ENCODE assay signal across 7 mouse cellular contexts in genomic region chr17:34025756-34026151, GRCm38 (mm10). TPM values are rescaled to one million over a fixed set of nuclear protein-coding genes. Genes with fewer than 3 reads are reported as not detected.
DNase-seq lines count a peak whose midpoint lies in the region; ATAC-seq lines count a peak whose summit lies in the region.

No protein-coding gene starts in this region.

- H3K9me3 ChIP-seq in kidney, embryonic 15.5 days (replicated peaks): no peaks in the 10 kb centered on the region
- H3K9me3 ChIP-seq in hindbrain, embryonic 10.5 days: peaks cover 25% of the 10 kb centered on the region
- H3K9me3 ChIP-seq in midbrain, embryonic 12.5 days: 0 out of 2 replicates have a peak, but pooled peaks cover 2% of the 10 kb centered on the region

- no peak overlapping the region for H3K27ac ChIP-seq in kidney, embryonic 15.5 days
- H3K27ac ChIP-seq in hindbrain, embryonic 10.5 days: peak overlapping the region; percentile 98
- H3K27ac ChIP-seq in midbrain, embryonic 12.5 days (replicated peaks): peak overlapping the region; percentile 96

- peaks cover 63% of the 10 kb centered on the region for H3K4me1 ChIP-seq in kidney, embryonic 15.5 days
- peaks cover 79% of the 10 kb centered on the region for H3K4me1 ChIP-seq in hindbrain, embryonic 10.5 days (replicated peaks)
- peaks cover 66% of the 10 kb centered on the region for H3K4me1 ChIP-seq in midbrain, embryonic 12.5 days

- no peaks in the 10 kb centered on the region for H3K27me3 ChIP-seq in kidney, embryonic 15.5 days
- no peaks in the 10 kb centered on the region for H3K27me3 ChIP-seq in hindbrain, embryonic 10.5 days (ENCODE audit: insufficient read depth, poor library complexity, severe bottlenecking)
- no peaks in the 10 kb centered on the region for H3K27me3 ChIP-seq in midbrain, embryonic 12.5 days

- H3K36me3 ChIP-seq in kidney, embryonic 15.5 days: peaks cover 48% of the 10 kb centered on the region
- peaks cover 58% of the 10 kb centered on the region for H3K36me3 ChIP-seq in hindbrain, embryonic 10.5 days
- peaks cover 45% of the 10 kb centered on the region for H3K36me3 ChIP-seq in midbrain, embryonic 12.5 days

- 14% methylated on average over 7 of the region's 7 CpGs for WGBS in kidney, embryonic 15.5 days
- WGBS in hindbrain, embryonic 10.5 days: under 1% methylated on average over 7 of the region's 7 CpGs
- WGBS in midbrain, embryonic 12.5 days: 1% methylated on average over 7 of the region's 7 CpGs

- DNase-seq in kidney, adult 8-10 months: no peak
- DNase-seq in embryo, embryonic 10.5 days (ENCODE audit: low spot score): peak; percentile 95
- peak; percentile 96 for DNase-seq in hindbrain, embryonic 10.5 days (ENCODE audit: low spot score)
- no peak for DNase-seq in layer of hippocampus, adult 9-11 months
- DNase-seq in left cerebral cortex, adult 8-10 months (ENCODE audit: low spot score in 2 of 2): no peak

- peak overlapping the region; percentile 90 for H3K4me3 ChIP-seq in kidney, embryonic 15.5 days (replicated peaks)
- H3K4me3 ChIP-seq in hindbrain, embryonic 10.5 days: peak overlapping the region; percentile 74
- H3K4me3 ChIP-seq in midbrain, embryonic 12.5 days: peak overlapping the region; percentile 95

- ATAC-seq in kidney, embryonic 15.5 days (replicated peaks; ENCODE audit: low FRiP score): no peak
- ATAC-seq in midbrain, embryonic 12.5 days (ENCODE audit: low FRiP score, low read depth): peak; percentile 71

- H3K4me2 ChIP-seq in kidney, embryonic 15.5 days: peak overlapping the region; percentile 94
- H3K4me2 ChIP-seq in midbrain, embryonic 12.5 days (replicated peaks): peak overlapping the region; percentile 88

- peak overlapping the region; percentile 91; the same call in 1 of the 2 replicates for H3K9ac ChIP-seq in kidney, embryonic 15.5 days
- peak overlapping the region; percentile 88 for H3K9ac ChIP-seq in midbrain, embryonic 12.5 days (replicated peaks)

RNA-seq across cellular contexts. Expression of gene Ring1, which starts 1.3 kb away (rescaled TPM):
- polyA plus RNA-seq in kidney, embryonic 15.5 days (2015; fragmentation: Nextera tagmentation; extraction: Ambion mirVana): 20.3 and 21.7 TPM in 2 replicates
- 12.3 and 17.3 TPM in 2 replicates for polyA plus RNA-seq in hindbrain, embryonic 10.5 days (2016; fragmentation: Nextera tagmentation; extraction: Ambion mirVana)
- 25.2 and 27.0 TPM in 2 replicates for polyA plus RNA-seq in midbrain, embryonic 12.5 days (2016; fragmentation: Nextera tagmentation; extraction: Ambion mirVana)
- total RNA-seq in left cerebral cortex, adult 8-10 months (2022): 10 to 100 TPM; 31.4 to 43.5 (median 36.1) TPM

RNA-seq across cellular contexts. Expression of gene H2-Ke6, which starts 2.1 kb away (rescaled TPM):
- 51.7 and 52.5 TPM in 2 replicates for polyA plus RNA-seq in kidney, embryonic 15.5 days (2015; fragmentation: Nextera tagmentation; extraction: Ambion mirVana)
- 65.5 and 73.0 TPM in 2 replicates for polyA plus RNA-seq in hindbrain, embryonic 10.5 days (2016; fragmentation: Nextera tagmentation; extraction: Ambion mirVana)
- 110 and 131 TPM in 2 replicates for polyA plus RNA-seq in midbrain, embryonic 12.5 days (2016; fragmentation: Nextera tagmentation; extraction: Ambion mirVana)
- 10 to 100 TPM; 45.6 to 50.2 (median 46.4) TPM for total RNA-seq in left cerebral cortex, adult 8-10 months (2022)

RNA-seq across cellular contexts. Expression of gene Slc39a7, which starts 5.7 kb away (rescaled TPM):
- polyA plus RNA-seq in kidney, embryonic 15.5 days (2015; fragmentation: Nextera tagmentation; extraction: Ambion mirVana): 197 and 211 TPM in 2 replicates
- 188 and 197 TPM in 2 replicates for polyA plus RNA-seq in hindbrain, embryonic 10.5 days (2016; fragmentation: Nextera tagmentation; extraction: Ambion mirVana)
- 180 and 184 TPM in 2 replicates for polyA plus RNA-seq in midbrain, embryonic 12.5 days (2016; fragmentation: Nextera tagmentation; extraction: Ambion mirVana)
- 10 to 100 TPM; 91.2 to 98.6 (median 95.0) TPM for total RNA-seq in left cerebral cortex, adult 8-10 months (2022)

RNA-seq across cellular contexts. Expression of gene Rxrb, which starts 5.9 kb away (rescaled TPM):
- 50.5 and 53.0 TPM in 2 replicates for polyA plus RNA-seq in kidney, embryonic 15.5 days (2015; fragmentation: Nextera tagmentation; extraction: Ambion mirVana)
- polyA plus RNA-seq in hindbrain, embryonic 10.5 days (2016; fragmentation: Nextera tagmentation; extraction: Ambion mirVana): 49.1 and 56.4 TPM in 2 replicates
- polyA plus RNA-seq in midbrain, embryonic 12.5 days (2016; fragmentation: Nextera tagmentation; extraction: Ambion mirVana): 68.0 and 68.4 TPM in 2 replicates
- total RNA-seq in left cerebral cortex, adult 8-10 months (2022): 10 to 100 TPM; 72.8 to 87.6 (median 78.1) TPM

RNA-seq across cellular contexts. Expression of gene Col11a2, which starts 13.5 kb away (rescaled TPM):
- 2.2 and 6.6 TPM in 2 replicates for polyA plus RNA-seq in kidney, embryonic 15.5 days (2015; fragmentation: Nextera tagmentation; extraction: Ambion mirVana)
- polyA plus RNA-seq in hindbrain, embryonic 10.5 days (2016; fragmentation: Nextera tagmentation; extraction: Ambion mirVana): 0.99 and 1.7 TPM in 2 replicates
- 2.3 and 4.0 TPM in 2 replicates for polyA plus RNA-seq in midbrain, embryonic 12.5 days (2016; fragmentation: Nextera tagmentation; extraction: Ambion mirVana)
- 10 to 100 TPM; 12.6 to 18.0 (median 16.8) TPM for total RNA-seq in left cerebral cortex, adult 8-10 months (2022)

Comparison
In these comparisons a context has a peak if more than half of its experiments do, and no peak if none do; other contexts are left out.
1. DNase-seq: peak in embryo, embryonic 10.5 days (single experiment) and hindbrain, embryonic 10.5 days (single experiment); none in kidney, adult 8-10 months (0 of 2), layer of hippocampus, adult 9-11 months (single experiment) and left cerebral cortex, adult 8-10 months (0 of 2).
2. Peak in every context shown above with its lines, with median percentiles within 50 percentile points of each other: H3K4me3 ChIP-seq.